Mouse (Mus musculus) adrenal gland, postnatal 36 days (tissue): ENCODE data around the gene 9430097D07Rik. TPM values are rescaled to one million over a fixed set of nuclear protein-coding genes. Genes with fewer than 3 reads are reported as not detected.

Source experiments
- DNase-seq, 2 experiments: peaks; one replicate each; pipeline ENCODE4 v3.0.0; 2021; ENCODE audit warnings: mixed read lengths in 1 of 2
- total RNA-seq, 2 experiments: library from RNA; stranded (reverse); gene quantifications; 2 replicates each; pipeline ENCODE4 v1.2.3; 2021

Gene 9430097D07Rik
- total RNA-seq, 2 experiments from 2014 or later: not detected

DNA sequence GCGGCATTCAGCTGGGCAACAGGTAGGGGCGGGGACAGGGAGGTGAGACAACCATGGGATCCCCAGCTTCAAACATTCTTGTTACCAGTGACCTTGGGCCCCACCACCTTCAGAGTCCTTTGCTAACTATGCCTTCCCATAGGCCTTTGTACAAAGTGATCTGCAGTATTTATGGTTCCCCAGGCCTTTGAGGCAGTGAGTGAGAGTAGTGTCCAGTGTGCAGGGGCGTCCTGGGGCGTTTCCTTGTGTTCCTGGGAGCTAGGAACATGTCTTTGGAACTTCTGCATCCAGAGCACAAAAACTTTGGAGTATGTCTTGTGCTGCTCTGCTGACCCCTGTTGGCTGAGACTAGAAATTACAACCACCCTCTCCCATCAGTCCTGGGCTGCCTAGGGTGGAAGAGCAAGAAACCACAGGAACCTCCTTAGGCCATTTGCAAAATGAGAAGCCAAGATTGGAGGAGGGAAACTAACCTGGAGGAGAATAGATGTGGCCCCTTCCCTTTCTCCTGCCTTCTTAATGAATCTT, 8.9 kb downstream of the 9430097D07Rik start:
- peak; percentile 65 to 77 for DNase-seq

- DNase-seq: no peak
Measured at GRCm38 (mm10) chr2:32559570-32559969, 15.9 kb downstream of the 9430097D07Rik start.

- DNase-seq: no peak
Measured at GRCm38 (mm10) chr2:32556019-32556418, 19.5 kb downstream of the 9430097D07Rik start.

DNA sequence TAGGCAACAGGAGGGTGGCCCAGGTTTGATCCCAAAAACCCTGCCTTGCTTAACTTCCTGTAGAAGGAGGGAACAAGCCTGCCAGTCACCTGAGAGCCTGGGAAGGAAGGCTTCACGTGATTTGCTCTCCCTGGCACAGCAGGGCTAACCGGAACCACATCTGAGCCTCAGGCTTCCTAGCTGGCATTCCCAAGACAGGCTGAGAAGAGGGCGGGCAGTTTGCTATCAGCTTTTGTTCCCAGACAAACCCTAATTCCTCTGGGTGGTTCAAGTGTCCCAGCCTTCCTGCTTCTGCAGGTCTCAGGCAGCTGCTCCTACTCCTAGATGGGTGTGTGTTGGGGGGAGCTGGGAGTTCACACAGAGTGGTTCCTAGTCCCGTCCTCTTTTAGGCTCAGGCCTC, 20.0 kb downstream of the 9430097D07Rik start:
- DNase-seq: no peak

DNA sequence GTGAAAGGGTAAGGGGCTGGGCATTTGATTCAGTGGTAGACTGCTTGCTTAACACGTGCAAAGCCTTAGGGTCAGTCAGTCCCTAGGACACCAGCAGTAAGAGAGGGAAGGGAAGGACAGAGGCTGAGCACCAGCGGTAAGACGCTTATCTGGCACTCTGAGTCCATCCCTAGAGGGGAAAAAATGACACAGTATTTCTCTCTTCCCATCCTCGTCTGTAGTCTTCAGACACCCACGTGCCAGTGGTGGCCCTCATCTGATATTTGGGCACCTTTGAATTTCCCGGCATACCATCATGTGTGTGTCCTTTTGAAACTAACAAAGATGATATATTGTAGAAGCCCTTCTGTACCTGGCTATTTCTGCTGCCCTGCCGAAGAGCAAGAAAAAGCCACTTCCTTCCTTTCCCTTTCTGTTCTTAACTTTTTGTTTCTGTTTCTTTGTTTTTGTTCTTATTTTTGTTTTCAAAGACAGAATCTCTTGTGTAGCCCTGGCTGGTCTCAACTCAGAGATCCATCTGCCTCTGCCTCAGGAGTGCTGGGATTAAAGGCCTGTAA, 21.8 kb downstream of the 9430097D07Rik start:
- no peak for DNase-seq

DNA sequence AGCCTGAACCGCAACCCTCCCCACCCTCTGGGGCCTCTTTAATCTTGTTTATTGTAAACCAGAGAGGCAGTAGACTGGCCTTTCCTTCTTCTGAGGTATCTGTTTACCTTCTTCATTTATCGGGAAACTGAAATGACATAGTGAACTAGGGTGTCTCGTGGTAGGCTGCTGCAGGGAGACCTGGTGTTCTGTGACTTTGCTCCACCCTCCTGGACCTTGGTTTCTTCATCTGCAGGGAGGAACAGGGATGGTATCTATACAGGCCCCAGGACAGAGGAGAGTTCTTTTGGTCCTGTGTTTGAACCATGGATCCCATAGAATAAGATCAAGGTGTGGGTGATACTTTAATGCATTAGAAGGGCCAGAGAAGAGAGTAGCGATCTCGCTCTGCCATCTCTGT, 24.2 kb downstream of the 9430097D07Rik start:
- DNase-seq: no peak

DNA sequence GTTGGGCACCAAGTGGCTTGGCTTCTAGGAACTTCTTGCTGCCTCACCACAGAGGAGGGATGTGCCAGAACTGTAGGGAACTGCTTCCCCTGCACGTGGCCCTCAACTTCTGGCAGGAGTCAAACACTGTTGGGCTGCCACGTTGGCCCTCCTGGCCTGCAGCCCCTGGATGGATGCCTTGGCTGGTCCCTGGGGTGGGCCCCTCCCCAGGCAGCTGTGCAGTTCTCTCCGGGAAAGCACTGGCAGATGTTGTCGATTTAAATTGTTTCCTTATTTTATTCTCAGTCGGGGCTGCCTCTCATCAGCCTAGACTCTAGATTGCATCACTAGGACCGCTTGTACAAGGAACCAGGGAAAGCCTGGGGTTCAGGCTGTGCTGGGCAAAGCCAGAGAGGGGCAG, 25.7 kb downstream of the 9430097D07Rik start:
- peak; percentile 33 to 68 for DNase-seq

- DNase-seq: no peak
Measured at GRCm38 (mm10) chr2:32549171-32549570, 26.3 kb downstream of the 9430097D07Rik start.

GRCm38 (mm10) chr2:32547964-32548739, 27.3 kb downstream of the 9430097D07Rik start:
- peak; percentile 81 to 89 for DNase-seq

DNA sequence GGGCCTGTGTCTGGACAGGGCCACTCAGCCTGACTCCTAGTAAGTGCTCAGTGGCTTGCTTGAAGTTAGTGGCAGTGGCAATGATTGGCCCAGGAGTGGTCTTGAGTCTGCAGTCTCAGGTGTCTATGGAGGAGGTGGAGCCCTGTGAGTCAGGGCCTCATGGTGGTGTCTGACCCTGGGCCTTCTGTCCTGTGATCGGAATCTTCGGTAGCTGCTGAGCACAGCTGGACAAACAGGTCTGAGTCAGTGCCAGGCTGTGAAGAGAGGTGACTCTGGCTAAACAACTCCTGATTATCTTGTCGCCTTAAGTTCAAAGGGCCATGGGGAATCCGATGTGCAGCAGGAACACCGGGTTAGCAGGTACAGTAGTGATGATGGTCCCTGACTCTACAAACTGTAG, 28.1 kb downstream of the 9430097D07Rik start:
- no peak for DNase-seq

DNA sequence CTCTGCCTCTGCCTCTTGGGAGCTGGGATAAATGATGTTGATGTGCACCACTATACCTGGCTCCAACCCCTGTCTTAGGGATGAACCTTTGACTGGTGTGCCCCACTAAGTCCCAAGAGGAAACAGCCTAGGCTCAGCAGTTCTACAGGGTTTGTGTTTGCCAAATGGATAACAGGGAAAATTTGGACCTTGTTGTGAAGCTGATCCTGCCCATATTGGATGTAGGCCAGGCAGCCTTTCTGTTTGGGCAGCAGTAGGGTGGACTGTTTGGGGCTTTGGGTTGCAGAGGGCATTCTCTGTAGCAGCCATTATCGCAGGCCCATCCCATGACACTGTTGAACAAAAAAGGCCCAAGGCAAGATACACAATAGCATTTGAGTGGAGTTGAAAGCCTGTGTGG, 28.5 kb downstream of the 9430097D07Rik start:
- DNase-seq: no peak

DNA sequence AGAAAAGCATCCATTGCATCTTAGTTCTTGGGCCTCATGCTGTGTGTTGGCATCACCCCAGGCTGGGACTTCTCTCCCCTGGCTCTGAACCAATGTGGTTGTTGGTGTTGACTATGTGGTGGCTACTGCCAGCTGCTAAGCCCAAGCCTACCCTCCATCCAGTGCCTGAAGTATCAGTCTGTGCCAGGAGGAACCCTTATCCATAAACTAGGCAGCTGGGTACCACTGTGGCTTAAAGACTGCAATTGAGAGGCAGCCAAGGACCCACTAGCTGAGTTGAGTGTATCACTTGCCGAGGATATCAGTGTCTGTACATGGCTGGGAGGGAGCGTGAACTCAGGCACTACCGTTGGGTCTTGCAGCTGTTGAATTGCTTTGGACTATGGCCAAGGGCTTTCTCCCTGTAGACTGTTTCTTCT, 32.4 kb downstream of the 9430097D07Rik start:
- DNase-seq: no peak

- no peak for DNase-seq
Measured at GRCm38 (mm10) chr2:32541986-32542573, 33.4 kb downstream of the 9430097D07Rik start.

GRCm38 (mm10) chr2:32541333-32541908, 34.1 kb downstream of the 9430097D07Rik start:
- no peak for DNase-seq

- no peak for DNase-seq
Measured at GRCm38 (mm10) chr2:32539452-32539981, 36.0 kb downstream of the 9430097D07Rik start.

DNA sequence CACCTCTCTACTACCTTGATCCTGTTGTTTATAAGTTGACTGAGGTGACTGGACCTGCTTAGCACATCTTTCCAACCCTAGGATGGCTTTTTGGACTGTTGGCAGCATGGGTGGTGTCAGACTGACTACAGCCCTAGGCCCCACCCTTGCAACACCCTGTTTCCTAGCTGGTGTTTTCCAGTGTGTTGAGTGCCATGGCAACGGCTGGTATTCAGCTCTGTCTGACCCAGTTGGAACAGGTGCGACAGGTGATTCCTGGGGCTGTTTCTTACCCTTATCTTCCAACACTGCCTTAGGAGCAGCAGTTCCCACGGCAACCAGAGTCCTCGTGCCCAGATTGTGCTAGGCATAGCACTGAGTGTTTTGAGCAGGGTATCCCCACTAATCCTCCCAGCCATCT, 37.0 kb downstream of the 9430097D07Rik start:
- DNase-seq: no peak

DNA sequence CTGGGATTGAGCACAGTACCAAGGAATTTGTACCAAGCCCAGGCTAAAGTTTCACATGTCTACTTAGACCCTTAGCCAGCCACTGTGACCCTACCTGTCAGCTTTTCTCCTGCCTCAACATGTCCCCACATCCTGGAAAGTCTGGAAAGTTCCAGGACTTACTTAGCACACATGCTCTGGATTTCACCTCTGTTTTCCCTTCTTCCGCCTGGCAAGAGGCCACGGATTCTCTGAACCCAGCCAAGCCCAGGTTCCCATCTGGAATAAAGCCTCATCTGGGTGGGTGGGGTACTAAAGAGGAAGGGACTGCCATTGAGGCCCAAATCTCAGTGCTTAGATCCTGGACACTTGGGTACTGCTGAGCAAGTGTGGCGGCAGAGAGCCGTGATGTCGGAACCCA, 37.5 kb downstream of the 9430097D07Rik start:
- DNase-seq: no peak

DNA sequence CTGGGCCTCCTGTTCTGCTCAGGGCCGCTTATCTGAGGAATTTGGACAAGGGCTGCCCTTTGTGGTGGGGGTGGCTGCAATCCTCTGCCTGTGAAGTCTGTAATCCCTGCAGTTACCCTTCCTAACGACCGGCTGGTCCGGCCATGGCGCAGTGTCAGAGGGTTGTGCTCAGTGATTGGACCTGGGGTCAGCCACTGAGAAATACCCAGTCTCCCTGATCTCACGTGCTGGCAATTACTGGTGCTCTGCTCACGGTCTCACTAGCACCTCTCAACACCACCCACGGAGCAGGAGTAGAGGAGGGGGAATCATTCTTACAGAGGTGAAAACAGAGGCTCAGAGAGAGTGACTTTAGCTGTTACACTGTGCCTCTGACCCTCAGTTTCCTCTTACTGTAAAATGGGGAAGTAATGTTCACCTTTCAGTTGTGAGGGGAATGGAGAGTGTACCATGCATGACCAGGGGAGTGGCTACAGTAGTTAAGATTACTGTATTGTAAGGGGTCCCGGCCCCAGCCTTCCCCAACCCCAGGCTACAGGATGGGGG, 38.1 kb downstream of the 9430097D07Rik start:
- DNase-seq: peak; percentile 30 to 57

DNA sequence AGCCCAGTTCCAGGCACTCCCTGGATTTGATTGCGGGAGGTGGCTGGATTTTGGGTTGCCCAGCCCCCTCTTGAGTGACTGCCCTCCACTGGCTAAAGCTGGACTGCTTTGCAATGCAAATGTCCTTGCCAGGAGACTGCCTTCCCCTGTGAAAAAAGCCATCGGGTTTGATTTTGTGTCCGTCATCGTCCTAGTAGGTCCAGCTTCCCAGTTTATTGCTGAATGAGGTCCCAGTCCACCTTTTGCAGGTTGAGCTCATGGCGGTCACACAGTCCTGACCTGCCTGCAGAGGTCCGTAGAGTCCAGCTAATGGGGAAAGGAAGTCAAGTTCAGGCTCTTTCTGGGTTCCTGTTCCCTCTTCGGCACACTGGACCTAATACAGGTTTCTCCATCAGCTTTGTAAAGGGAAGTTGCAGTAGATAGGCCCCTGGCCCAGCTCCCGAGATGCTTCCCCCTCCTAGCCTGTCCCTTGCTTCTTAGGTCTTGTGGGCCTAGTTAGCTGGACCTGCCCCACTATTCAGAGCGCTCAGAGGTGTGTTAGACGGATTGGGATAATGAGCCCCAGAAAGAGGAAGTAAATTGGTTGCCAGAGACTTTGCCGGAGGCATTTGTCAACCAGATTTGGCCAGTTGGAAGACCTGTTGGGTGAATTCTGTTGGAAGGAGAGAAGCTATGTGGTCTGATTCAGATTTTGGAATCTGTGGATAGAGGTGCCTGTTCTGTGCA, 38.7 kb downstream of the 9430097D07Rik start:
- DNase-seq: peak; percentile 66 to 73

DNA sequence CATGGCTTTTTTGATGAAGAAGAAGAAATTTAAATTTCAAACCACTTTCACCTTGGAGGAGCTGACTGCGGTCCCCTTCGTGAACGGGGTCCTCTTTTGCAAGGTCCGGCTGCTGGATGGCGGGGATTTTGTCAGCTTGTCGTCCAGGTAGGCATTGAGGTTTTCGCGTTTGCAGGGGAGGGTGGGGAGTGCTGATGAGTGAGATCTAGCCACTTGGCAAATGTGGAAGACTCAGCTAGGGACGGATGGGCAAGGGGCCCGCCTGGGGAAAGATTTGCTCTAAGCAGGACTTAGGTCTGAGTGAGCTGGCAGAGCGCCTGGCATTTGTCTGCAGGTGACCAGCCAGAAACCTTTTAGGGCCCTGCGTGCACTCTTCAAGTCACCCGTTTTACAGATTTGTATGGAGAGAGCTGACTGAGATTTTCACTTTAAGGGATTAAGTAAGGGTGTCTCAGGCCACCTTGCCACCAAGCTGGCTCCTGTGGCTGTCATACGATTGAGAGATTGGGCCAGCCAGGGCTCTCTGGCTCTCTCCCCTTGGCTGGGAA, 39.3 kb downstream of the 9430097D07Rik start:
- DNase-seq: peak; percentile 35 to 56

- DNase-seq: peak; percentile 67 to 76
Measured at GRCm38 (mm10) chr2:32535501-32535991, 39.9 kb downstream of the 9430097D07Rik start.
